Mouse (Mus musculus) gastrocnemius, postnatal 10 days (tissue): ENCODE measurements around the gene Tnnc2. TPM values are rescaled to one million over a fixed set of nuclear protein-coding genes. Genes with fewer than 3 reads are reported as not detected.
"Not testable (repeated sequence)": the region's sequence is repeated elsewhere in the genome, so short reads cannot be mapped to it uniquely, and the experiment has no call there.

ENCODE experiments used
- DNase-seq: peaks from one replicate; pipeline ENCODE4 v3.0.0; 2021; ENCODE audit warnings: mixed read lengths
- long read RNA-seq, 2 experiments: library from polyadenylated mRNA; stranded (forward); transcript quantifications; one replicate each; pipeline ENCODE4 v2.0.0; 2021
- total RNA-seq, 2 experiments: library from RNA; stranded (reverse); gene quantifications; 2 replicates each; pipeline ENCODE4 v1.2.3; 2021

The Tnnc2 gene
- over 10,000 TPM; 13,775 to 14,965 TPM for total RNA-seq
- long read RNA-seq, experiment 1, transcript Tnnc2-201 (6 exons, 700 nt) = major isoform, 16,147 of 16,549 reads
- long read RNA-seq, experiment 1, partial matches to known transcripts = 173 of 16,549 reads
- long read RNA-seq, experiment 1, other reads (novel, unspliced or antisense) = 229 of 16,549 reads
- long read RNA-seq, experiment 2, transcript Tnnc2-201 (6 exons, 700 nt) = major isoform, 16,698 of 17,011 reads
- long read RNA-seq, experiment 2, partial matches to known transcripts = 129 of 17,011 reads
- long read RNA-seq, experiment 2, other reads (novel, unspliced or antisense) = 184 of 17,011 reads

GRCm38 (mm10) chr2:164779481-164780086 lies at the start of gene Tnnc2:
Tnnc2 (minus strand) TSS chr2:164779967.
- peak; percentile 59 for DNase-seq

- DNase-seq = no peak
Measured at GRCm38 (mm10) chr2:164829090-164829489, 49.3 kb upstream of the Tnnc2 start.

DNA sequence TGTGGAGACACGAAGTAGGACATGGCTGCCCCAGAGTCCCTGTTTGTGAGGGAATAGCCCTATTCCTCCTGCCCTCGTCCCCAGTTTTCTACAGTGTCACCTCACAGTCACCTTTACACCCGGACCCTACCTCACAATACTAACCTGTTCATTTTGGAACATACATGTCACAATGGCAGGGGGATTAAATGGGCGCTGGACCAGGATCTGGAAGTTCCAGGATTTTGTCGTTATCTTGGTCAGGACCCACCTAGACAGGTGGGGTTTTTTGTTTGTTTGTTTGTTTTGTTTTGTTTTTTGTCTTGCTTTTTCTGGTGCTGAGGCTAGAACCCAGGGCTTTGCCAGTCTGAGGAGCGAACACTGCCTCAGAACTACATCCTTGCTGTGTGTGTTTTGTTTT lies 48.7 kb upstream of the Tnnc2 start, which contains the start of gene Spata25:
Gene Spata25 (minus strand): TSS at position 101 of the 400 bp plus-strand sequence.
- no peak for DNase-seq

GRCm38 (mm10) chr2:164827146-164827850 lies 47.5 kb upstream of the Tnnc2 start:
- DNase-seq = no peak

DNA sequence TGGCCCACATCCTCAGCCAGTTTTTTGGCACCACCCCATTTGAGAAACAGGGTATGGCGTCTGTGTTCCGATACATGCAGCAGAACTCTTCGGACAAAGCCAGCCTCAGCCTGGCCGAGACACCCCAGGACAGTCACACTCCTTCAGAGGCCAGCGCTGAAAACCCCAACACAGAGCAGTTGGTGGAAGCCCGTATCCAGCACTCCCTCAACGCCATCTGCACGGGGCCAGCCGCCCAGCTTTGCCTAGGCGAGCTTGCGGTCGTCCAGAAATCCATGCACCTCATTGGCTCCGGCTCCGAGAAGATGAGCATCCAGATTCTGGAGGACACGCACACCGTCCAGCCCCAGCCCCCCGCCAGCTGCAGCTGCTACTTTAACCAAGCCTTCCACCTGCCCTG lies 45.8 kb upstream of the Tnnc2 start:
- no peak for DNase-seq

DNA sequence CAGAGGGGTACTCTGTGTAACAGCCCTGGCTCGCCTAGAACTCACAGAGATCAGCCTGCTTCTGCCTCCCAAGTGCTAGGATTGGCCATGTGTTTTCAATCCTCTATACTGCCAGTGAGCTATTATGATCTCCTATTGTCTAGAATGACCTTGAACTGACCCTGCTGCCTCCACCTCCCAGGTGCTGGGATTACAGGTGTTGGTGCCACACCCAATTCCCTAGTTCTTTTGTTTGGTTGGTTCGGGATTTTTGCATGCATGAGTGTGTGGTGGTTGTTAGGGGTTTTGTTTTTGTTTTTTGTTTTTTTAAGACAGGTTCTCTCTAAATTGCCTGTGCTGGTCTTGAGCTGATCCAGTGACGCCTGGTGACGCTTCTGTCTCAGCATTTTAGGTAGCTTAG lies 44.2 kb upstream of the Tnnc2 start:
- no peak for DNase-seq

GRCm38 (mm10) chr2:164823181-164823585 lies 43.4 kb upstream of the Tnnc2 start:
- DNase-seq = no peak

- DNase-seq = peak; percentile 100
Measured at GRCm38 (mm10) chr2:164822636-164823165, 42.9 kb upstream of the Tnnc2 start, which contains the start of gene Zswim1. Zswim1 (plus strand) TSS chr2:164822686.

DNA sequence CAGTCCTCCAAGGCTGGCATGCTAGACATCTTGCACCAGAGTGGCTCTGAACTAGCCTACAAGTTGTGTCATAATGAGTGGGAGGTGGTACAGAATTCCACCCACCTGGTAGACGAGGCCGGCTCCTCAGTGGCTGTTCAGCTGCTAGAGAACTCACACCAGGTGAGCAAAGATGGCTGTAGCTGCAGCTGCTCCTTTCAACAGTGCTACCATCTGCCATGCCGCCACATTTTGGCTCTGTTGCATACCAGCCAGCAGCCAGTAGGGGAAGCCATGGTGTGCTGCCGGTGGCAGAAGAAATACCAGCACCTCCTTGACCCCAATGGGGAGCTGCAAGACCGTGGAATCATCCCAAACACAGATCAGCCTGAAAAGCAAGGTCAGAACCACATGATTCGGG lies 41.3 kb upstream of the Tnnc2 start:
- DNase-seq = no peak

DNA sequence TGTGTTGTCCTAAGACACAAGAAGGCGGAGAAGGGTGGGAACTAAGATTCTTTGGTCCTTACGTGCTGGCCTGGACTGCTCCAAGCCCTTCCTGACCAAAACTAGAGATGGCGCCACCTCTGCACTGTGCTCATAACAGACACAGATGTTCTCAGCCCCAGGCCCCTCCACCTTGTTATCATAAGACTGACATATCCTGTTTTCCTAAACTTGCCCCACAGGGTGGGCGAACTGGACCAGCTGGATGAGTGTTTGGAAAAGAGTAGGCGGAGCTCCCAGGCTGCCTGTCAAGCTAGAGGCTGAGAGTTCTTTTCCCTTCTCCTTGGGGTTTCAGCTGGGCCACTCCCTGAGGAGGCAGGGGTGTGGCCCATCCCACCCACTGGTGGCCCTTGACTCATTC lies 37.9 kb upstream of the Tnnc2 start:
- no peak for DNase-seq

DNA sequence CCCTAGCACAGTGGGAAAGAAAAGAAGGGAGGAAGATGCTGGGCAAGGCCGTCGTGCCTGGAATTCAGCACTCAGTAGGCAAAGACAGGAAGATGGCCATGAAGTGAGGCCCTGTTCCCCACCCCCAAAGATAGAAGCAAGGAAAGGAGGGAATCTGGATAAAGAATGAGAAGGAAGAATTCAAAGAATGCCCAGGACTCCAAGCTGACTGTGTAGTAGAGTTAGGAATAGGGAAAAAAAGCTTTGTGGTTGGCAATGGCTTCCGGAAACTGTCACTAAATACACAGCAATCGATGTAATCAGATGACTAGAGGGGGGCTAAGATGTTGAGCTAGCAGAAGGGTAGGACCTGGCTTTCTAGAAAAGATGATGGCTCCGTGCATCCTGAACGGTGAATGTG lies 37.4 kb upstream of the Tnnc2 start:
- no peak for DNase-seq

DNA sequence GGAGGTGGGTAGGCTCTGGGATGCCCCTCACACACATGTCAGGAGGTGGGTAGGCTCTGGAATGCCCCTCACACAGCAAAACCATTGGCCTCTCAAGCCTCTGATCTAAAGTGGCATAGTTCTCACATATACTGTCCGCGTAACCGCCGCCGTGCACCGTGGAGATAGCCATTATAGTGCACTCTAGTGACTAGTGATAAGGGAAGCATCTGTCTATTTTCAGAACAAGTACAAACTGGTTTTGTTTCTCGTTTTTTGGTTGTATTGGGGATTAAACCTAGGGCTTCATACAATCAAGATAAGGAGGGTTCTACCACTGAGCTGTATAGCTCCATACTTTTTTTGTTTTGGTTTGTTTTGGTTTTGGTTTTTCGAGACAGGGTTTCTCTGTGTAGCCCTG lies 36.1 kb upstream of the Tnnc2 start:
- no peak for DNase-seq

GRCm38 (mm10) chr2:164815348-164815747 lies 35.6 kb upstream of the Tnnc2 start:
- no peak for DNase-seq

DNA sequence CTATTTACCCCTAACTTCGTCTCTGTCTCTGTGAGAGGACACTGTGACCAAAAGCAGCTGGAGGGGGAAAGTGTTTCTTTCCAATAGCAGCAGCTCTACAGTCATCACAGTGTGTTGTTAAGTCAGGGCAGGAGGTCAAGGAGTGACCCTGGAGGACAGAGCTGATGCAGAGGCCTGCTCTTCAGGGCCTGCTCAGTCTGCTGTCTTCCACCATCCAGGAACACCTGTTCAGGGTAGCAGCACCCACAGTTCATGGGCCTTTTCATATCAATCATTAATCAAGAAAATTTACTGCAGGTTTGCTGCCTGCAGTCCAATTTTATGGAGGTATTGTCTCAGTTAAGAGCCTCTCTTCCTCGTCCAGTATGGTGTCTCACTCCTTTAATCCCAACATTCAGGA lies 33.8 kb upstream of the Tnnc2 start:
- DNase-seq = no peak

DNA sequence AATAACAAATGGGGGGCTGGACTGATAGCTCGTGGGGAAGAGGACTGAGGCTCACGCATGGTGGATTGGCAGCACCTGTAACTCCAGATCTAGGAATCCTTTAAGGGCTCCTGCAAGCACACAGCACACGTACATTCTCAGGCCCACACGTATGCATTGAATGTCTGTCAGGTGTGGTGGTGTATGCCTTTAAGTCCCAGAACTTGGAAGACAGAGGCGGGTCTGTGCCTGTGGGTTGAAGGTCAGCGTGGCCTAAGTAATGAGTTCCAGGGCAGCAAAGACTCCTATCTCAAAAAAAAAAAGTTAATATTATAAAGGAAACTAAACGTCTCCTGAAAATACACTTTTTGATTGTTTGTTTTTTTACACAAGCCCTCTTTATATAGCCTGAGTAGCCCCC lies 26.8 kb upstream of the Tnnc2 start:
- DNase-seq = no peak

GRCm38 (mm10) chr2:164805332-164805718 lies 25.6 kb upstream of the Tnnc2 start:
- DNase-seq = no peak

DNA sequence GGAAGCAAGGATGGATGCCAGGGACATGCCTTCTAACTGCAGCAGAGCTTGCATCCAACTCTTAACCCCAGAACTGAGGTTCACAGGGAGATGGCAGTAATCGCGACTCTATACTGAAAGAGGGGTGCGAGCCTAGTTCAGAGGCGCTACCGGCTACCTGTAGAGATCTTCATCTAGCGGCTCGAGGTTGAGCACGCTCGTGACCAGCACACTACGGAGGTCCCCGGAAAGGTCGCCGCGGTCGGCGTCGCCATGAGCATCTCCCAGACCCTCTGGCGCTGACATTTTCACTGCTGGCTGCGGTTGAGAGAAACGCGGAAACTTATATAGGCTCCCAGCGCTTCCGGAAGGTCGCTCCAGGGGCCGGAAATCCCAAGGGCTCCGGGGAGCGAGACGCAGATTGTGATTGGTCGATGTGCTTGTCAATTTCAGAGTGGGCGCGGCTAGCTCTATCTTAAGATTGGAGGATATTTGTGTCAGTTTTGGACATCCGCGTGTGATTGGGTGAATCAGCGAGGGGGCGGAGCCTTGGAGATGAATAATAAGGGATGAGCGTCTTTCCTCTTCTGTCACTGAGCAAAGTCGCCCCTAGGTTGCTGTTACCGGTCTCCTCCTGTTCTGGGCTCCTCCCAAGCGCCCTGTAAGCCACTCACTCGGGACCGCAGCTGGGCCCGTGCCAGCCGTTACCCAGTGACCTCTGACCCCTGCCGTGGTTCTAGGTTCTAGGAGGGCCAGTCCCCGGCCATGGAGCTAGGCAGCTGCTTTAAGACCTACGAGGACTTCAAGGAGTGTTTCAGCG lies 25.0 kb upstream of the Tnnc2 start, which contains the start of the genes Acot8 and Zswim3:
Gene Acot8 (minus strand): TSS at position 350 of the 799 bp plus-strand sequence.
Gene Zswim3 (plus strand): TSS at position 566 of the 799 bp plus-strand sequence.
- DNase-seq = peak; percentile 93

- no peak for DNase-seq
Measured at GRCm38 (mm10) chr2:164803921-164804313, 24.1 kb upstream of the Tnnc2 start.

DNA sequence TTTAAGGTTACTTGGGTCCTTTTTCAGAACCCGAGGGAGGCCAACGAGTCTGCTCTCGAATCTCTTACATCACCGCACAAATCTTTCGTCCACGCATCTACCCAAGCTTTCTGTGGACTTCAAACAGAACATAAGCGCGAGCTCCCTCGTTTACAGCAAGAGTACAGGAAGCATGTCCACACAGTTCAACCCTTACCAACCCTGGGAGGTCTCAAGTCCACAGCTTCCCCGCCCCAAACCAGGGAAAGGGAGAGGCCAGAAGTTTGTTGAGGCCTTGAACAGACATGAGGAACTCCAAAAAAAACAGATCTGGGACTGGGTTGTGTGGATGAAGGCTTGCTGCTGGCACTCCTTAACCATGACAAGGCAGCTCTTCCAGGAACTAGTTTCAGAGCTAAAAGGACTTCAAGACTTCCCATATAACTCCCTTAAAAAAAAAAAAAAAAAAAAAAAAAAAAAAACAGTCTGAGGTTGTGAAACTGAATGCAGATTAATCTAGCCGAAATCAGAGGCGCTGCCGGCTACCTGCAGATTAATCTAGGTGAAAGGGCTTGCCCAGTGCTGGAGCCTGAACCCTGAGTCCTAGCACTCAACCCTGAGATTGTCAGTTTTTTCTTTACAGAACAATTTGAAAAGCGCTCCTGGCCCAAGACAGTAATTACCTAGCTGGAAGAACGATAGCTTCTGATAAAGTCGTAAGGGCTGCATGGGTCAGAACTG lies 23.6 kb upstream of the Tnnc2 start:
- no peak for DNase-seq

DNA sequence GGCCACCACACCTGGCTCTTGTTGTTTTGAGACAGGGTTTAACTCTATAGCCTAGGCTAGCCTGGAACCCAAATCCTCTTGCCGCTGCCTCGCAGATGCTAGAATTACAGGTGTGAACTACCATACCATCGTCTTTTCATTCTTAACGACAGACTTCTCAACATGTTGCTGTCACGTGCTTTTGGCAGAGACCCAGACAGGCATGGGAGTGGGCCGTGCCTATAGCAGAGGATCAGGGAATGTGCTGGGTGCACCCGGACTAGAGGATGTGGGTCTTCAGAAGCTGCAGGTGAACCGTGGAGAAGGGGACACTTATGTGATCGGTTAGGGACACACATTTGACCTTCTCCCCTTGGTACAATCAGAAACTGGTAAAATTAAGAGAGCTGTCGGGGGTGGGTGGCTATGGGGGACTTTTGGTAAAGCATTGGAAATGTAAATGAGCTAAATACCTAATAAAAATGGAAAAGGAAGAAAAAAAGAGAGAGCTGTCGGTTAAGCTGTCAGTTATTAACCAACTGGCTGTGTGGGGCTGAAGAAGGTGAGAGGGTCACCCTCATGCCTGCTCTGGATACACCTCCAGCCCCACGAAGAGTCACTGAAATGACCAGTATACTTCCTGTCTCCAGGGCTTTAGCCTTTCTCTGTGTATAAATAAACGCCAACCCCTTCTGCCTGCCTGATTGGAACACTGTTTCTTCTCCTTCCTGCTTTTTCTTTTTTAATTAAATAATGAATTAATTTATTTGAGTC lies 20.7 kb upstream of the Tnnc2 start:
- no peak for DNase-seq

DNA sequence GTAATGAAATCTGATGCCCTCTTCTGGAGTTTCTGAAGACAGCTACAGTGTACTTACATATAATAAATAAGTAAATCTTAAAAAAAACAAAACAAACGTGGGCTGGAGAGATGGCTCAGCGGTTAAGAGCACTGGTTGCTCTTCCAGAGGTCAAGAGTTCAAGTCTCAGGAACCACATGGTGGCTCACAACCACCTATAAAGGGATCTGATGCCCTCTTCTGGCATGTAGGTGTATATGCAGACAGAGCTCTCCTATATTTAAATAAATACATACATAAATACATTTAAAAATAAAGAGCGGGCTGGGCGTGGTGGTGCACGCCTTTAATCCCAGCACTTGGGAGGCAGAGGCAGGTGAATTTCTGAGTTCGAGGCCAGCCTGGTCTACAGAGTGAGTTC lies 18.8 kb upstream of the Tnnc2 start:
- DNase-seq = not testable (repeated sequence)
